Mouse (Mus musculus) cerebellum, adult 2 months (tissue): ENCODE measurements around the gene Il17re. TPM values are rescaled to one million over a fixed set of nuclear protein-coding genes. Genes with fewer than 3 reads are reported as not detected.

Experiments
- DNase-seq, 2 experiments: peaks; one replicate each; pipeline ENCODE4 v3.0.0; 2021
- H3K27ac ChIP-seq: fragments of 200-500 bp; 2 replicates; pipeline ENCODE4 v1.5.1; 2012; ENCODE audit warnings: low read length, control low read depth, inconsistent platforms; ENCODE audit not compliant: insufficient read depth
- H3K27me3 ChIP-seq: fragments of 200-500 bp; 2 replicates; pipeline ENCODE4 v1.6.1; 2012; ENCODE audit warnings: inconsistent platforms, mild to moderate bottlenecking, low read length, moderate library complexity; ENCODE audit not compliant: control insufficient read depth, insufficient read depth
- H3K4me1 ChIP-seq: fragments of 200-500 bp; 2 replicates; pipeline ENCODE4 v1.6.1; 2011; ENCODE audit warnings: low read length; ENCODE audit not compliant: control insufficient read depth, insufficient read depth
- H3K4me3 ChIP-seq: fragments of 200-500 bp; replicated peaks from 2 replicates; pipeline ENCODE3; 2011; ENCODE audit warnings: mild to moderate bottlenecking, low read depth, low read length, control low read depth; ENCODE audit not compliant: insufficient read depth
- CTCF ChIP-seq: fragments of 200-500 bp; IDR thresholded peaks from 2 replicates; pipeline ENCODE4 v1.5.1; 2011; ENCODE audit warnings: low read depth, mild to moderate bottlenecking, control low read depth, low read length, moderate library complexity, borderline replicate concordance; ENCODE audit not compliant: insufficient read depth
- POLR2A ChIP-seq: fragments of 200-500 bp; IDR thresholded peaks from 2 replicates; pipeline ENCODE4 v1.6.1; 2011; ENCODE audit warnings: low read length, control low read depth, borderline replicate concordance; ENCODE audit not compliant: insufficient read depth
- WGBS: fragments of 180-500 bp; shearing (Covaris S2); methylation state at CpG from one replicate; pipeline ENCODE4 v1.1.7; 2018; 5-methylcytosine and 5-hydroxymethylcytosine counted together
- polyA plus RNA-seq: library from polyadenylated mRNA; depleted of rRNA; stranded (reverse); fragments of >200 nt; gene quantifications from 2 replicates; pipeline ENCODE4 v1.2.3, GENCODE M21; 2012

The Il17re gene
- polyA plus RNA-seq, 1 experiment = 4.8 TPM

DNA sequence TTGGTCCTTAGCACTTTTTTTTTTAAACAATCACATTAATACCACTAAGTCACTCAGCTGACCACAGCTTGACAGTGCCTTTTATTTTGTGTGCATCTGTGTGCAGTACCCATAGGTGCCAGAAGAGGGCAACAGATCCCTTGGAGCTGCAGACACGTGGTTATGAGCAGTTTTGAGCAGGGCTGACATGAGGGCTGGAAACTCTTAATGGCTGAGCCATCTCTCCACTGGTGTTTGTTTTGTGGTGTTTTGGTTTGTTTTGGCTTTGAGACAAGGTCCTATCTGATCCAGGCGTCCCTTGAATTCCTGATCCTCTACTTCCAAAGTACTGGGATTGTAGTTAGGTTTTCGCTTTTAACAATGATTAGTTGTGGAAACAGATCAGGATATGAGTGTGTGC lies 30.9 kb upstream of the Il17re start:
- H3K4me1 ChIP-seq = no peaks in the 10 kb centered on the region
- DNase-seq = no peak
- H3K27me3 ChIP-seq = no peaks in the 10 kb centered on the region
- no peak overlapping the region for H3K27ac ChIP-seq
- no peak overlapping the region for H3K4me3 ChIP-seq
- TF ChIP-seq POLR2A = no peak
- TF ChIP-seq CTCF = peak; percentile 52; the same call in 1 of the 2 replicates
- 64% methylated on average over 3 of the region's 3 CpGs for WGBS

DNA sequence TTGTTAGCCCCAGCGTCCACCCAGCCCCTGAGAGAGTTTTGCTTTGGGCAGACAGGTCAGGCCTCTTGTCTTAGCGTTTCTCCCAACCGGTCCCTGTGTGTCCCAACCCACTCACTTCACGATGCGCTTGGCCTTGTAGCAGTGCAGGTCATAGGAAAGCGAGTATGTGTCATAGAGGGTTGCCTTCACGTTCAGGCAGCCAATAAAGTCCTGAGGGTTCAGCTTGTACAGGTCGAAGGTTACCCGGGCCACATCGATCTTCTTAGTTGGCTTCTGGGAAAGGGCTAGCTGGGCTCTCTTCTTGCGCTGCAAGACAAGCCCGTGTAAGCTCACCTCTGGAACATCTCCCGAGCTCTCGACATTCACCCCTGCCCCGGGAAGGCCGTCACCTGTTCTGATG lies 30.3 kb upstream of the Il17re start:
- DNase-seq = no peak
- Histone ChIP-seq H3K27me3 (no peaks in the 10 kb centered on the region), H3K27ac (no peak overlapping the region), H3K4me1 (no peaks in the 10 kb centered on the region), H3K4me3 (no peak overlapping the region)
- WGBS = 94% methylated on average over 16 of the region's 16 CpGs
- TF ChIP-seq CTCF (no peak), POLR2A (no peak)

DNA sequence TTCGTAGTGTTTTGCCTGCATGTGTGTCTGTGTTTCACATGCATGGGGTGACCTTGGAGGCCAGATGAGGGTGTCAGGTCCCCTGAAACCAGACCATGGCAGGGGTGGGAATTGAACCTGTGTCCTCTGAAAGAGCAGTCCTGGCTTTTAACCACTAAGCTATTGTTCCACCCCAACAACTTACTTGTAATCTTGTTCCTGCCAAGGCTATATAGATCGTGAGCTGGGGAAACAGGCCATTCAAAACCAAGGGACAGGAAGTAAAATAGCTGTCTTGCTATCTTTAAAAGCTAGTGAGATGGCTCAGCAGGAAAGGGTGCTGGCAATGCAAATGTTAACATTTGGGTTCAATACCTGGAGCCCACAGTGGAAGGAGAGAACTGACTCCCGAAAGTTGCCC lies 28.3 kb upstream of the Il17re start:
- no peak overlapping the region for H3K27ac ChIP-seq
- no peak overlapping the region for H3K4me3 ChIP-seq
- H3K4me1 ChIP-seq = no peaks in the 10 kb centered on the region
- no peaks in the 10 kb centered on the region for H3K27me3 ChIP-seq
- WGBS = 73% methylated on average over 3 of the region's 3 CpGs
- TF ChIP-seq CTCF = no peak
- no peak for TF ChIP-seq POLR2A
- DNase-seq = no peak

DNA sequence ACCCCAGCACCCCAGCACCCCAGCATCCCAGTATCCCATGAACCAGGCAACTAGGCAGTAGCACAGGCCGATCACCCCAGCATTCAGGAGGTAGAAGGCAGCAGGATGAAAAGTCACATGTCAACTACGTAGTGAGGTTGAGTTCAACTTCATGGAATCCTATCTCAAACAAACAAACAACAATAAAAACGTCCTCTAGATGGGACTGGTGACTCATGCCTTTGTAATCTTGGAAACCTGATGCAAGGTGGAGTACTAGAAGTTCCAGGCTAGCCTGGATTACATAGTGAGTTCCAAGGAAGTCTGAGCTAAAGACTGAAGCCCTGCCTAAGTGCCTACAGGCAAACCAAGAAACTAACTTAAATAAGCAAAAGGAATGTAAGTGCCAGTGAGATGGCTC lies 27.4 kb upstream of the Il17re start:
- H3K4me3 ChIP-seq = no peak overlapping the region
- no peak for DNase-seq
- no peaks in the 10 kb centered on the region for H3K27me3 ChIP-seq
- no peak overlapping the region for H3K27ac ChIP-seq
- 62% methylated on average over 3 of the region's 3 CpGs for WGBS
- TF ChIP-seq POLR2A (no peak), CTCF (no peak)
- H3K4me1 ChIP-seq = no peaks in the 10 kb centered on the region

DNA sequence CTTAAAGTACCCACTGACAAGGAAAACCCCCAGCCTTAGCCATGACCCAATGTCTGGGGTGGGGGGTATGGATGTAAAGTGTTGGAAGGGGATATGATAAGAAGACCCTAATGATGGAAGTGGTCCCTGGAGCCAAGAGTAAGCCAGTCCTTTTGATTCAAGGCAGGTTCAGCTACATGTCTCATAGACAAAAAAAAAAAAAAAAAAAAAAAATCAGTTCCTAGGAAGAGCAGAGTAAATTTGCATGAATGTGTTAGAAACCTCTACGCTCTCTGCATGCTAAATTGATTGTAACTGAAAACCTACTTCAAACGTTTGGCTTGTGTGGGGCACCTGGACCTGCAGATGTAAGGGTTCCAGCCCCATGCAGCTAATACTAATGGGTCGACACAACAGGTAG lies 26.5 kb upstream of the Il17re start:
- no peak for DNase-seq
- TF ChIP-seq CTCF = no peak
- no peak for TF ChIP-seq POLR2A
- no peak overlapping the region for H3K27ac ChIP-seq
- H3K4me3 ChIP-seq = no peak overlapping the region
- H3K4me1 ChIP-seq = no peaks in the 10 kb centered on the region
- H3K27me3 ChIP-seq = no peaks in the 10 kb centered on the region
- 62% methylated on average over 3 of the region's 3 CpGs for WGBS

DNA sequence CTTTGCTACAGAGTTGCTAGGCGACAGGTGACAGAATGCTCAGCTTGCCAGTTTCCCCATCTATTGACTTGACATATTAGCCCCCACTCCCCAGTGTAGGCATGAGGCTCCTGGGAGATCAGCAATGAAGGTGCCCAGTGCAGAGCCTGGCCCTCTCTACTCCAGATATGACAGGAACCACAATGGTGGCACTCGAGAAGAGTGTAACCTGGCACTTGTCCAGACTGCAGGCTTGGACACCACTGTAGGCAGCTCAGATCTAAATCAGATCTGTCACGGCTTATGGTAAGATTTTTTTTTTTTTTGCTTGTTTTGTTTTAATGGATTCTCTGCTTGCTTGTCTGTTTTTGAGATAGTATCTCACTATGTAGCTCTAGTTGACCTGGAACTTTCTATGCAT lies 24.6 kb upstream of the Il17re start:
- WGBS = 41% methylated on average over 3 of the region's 3 CpGs
- TF ChIP-seq POLR2A = no peak
- no peak for TF ChIP-seq CTCF
- H3K4me3 ChIP-seq = no peak overlapping the region
- H3K27me3 ChIP-seq = no peaks in the 10 kb centered on the region
- no peaks in the 10 kb centered on the region for H3K4me1 ChIP-seq
- DNase-seq = no peak
- H3K27ac ChIP-seq = no peak overlapping the region

DNA sequence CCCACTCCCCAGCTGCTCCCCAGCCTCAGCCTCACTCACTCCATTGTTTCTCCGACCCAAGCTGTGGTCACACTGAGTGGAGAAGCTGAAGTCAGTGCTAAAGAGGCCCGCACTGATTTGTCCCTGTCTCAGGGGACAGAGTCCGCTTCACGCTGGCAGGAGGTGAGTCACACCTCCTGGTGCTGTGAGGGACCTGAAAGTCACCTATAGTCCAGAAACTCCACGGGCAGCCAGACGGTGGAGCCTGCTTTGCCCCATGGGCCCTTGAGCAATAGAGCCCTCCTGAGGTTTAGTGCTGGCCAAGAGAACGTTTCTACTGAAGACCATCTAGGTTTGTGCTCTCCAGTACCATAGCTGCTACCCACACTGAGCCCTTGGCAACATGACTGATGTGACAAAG lies 23.6 kb upstream of the Il17re start:
- Histone ChIP-seq H3K4me3 (no peak overlapping the region), H3K4me1 (no peaks in the 10 kb centered on the region), H3K27me3 (no peaks in the 10 kb centered on the region), H3K27ac (no peak overlapping the region)
- 68% methylated on average over 7 of the region's 7 CpGs for WGBS
- TF ChIP-seq CTCF (no peak), POLR2A (no peak)
- DNase-seq = no peak

DNA sequence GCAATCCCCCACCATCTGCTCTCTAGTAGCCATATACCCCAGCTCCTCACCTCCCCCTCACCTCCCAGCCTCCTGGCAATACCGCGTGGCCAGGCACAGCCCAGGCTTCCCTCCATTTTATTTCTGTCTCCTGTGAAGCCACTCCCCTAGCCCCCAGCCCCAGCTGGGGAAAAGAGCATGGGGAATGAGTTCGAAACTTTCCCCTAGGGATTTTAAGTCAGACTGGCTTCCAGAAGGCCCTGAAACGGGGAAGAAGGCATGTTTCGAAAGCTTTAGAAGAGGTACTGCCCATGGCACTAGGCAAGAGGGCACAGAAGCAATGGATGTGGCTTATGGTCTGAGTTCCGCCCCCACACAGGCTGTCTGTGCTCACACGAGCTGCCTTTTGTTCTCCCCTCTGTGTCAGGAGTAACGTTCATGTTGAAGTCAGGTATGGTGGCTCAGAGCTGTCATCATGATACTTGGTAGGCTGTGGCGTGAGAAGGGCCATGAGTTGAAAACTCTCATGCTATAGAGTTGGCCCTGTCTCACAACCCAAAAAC lies 22.5 kb upstream of the Il17re start, which contains the start of gene Cidec:
TSS of gene Cidec (minus strand) at position 97 of the 542 bp plus-strand sequence.
- 71% methylated on average over 9 of the region's 9 CpGs for WGBS

More for the DNA sequence above, 22.5 kb upstream of the Il17re start, which contains the start of gene Cidec:
- TF ChIP-seq POLR2A (no peak), CTCF (no peak)
- Histone ChIP-seq H3K4me1 (no peaks in the 10 kb centered on the region), H3K4me3 (no peak within 1 kb of the TSS), H3K27ac (no peak within 1 kb of the TSS), H3K27me3 (no peaks in the 10 kb centered on the region)
- DNase-seq = no peak
